Mouse (Mus musculus) gastrocnemius, postnatal 25 days (tissue): ENCODE measurements around the gene Dzank1. TPM values are rescaled to one million over a fixed set of nuclear protein-coding genes. Genes with fewer than 3 reads are reported as not detected.

Experiments used
- DNase-seq: peaks from one replicate; pipeline ENCODE4 v3.0.0; 2022
- total RNA-seq, 2 experiments: library from RNA; stranded (reverse); gene quantifications; 1 replicate in 1 of 2; 2 replicates in 1 of 2; pipeline ENCODE4 v1.2.3; 2021

The Dzank1 gene
- total RNA-seq, 2 experiments from 2014 or later, result 0.13 to 0.49 TPM

DNA sequence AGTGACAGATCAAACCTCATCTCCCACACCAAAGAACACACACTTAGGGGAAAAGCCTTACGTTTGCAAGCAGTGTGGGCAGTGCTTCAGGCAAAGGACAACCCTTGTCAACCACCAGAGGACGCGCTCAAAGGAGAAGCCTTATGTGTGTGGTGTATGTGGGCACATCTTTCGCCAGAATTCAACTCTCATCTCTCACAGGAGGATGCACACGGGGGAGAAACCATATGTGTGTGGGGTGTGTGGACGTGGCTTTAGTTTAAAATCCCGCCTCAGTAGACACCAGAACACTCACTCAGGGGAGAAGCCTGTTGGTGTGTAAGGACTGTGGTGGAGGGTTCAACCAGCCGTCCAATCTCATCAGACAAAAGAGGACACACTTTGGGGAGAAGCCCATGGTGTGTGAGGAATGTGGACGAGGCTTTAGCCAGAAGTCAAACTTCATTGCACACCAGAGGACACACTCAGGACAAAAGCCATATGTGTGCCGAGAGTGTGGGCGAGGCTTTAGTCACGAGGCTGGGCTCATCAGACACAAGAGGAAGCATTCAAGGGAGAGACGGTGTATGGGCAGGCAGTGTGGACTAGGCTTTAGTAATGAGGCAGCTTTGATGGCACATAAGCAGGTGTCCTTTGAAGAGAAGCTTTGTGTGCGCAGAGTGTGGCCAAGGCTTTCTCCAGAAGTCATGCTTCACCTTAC, 61.2 kb downstream of the Dzank1 start:
- DNase-seq, result no peak

DNA sequence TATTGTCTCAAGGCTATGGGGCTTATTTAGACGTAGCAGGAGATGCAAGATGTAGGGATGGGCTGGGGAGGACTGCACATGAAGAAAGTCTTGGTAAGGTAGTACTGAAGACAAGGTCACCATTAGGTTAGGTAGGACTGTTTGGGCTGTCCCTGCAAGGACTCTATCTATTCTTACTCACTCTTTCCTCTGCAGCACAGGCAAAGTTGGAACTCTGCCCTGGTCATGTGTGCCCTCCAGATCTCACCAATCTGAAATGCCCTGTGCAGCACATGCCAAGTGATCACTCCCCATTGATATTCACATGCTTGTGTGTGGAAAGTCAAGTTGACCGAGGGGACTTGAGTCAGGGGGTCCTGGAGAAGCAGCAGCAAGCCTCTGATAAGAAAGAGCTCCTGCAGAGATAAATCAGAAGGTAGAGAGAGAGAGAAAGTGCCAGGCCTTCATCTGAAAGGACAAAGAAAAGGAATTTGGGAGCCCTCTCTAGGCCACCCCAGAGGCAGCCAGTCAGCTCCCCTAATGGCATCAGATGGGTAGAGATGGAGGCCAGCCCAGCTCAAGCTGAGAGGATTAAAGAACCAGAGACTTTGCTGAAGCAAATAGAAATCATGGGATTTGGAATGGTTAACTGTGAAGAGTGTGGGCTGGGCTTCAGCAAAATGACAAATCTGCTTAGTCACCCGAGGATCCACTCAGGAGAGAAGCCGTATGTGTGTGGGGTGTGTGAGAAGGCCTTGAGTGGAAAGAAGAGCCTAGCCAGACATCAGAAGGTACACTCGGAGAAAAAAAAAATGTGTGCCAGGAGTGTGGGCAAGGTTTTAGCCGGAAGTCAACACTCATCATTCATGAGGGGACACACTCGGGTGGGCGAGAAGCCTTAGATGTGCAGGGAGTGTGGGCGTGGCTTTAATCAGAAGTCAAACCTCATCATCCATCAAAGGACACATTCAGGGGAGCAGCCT, 62.1 kb downstream of the Dzank1 start:
- DNase-seq, result no peak

DNA sequence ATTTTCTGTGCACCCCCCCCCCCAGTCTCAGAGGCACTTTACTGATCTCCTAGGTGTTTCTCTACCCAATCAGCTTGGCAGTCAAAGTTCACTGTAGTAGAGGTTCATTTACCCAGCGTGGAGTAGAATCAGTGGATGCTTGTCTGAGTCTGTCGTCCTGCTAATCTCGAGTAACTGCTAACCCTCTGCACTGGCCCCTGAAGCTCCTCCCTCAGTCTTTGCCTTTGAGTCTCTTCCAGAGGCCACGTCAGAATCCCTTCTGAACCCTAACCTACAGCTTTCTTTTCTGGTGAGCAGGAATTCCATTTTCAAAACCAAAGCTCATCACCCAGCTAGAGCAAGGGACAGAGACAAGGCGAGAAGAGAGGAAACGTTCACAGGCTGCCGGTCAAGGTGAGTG, 63.0 kb downstream of the Dzank1 start:
- DNase-seq, result no peak

DNA sequence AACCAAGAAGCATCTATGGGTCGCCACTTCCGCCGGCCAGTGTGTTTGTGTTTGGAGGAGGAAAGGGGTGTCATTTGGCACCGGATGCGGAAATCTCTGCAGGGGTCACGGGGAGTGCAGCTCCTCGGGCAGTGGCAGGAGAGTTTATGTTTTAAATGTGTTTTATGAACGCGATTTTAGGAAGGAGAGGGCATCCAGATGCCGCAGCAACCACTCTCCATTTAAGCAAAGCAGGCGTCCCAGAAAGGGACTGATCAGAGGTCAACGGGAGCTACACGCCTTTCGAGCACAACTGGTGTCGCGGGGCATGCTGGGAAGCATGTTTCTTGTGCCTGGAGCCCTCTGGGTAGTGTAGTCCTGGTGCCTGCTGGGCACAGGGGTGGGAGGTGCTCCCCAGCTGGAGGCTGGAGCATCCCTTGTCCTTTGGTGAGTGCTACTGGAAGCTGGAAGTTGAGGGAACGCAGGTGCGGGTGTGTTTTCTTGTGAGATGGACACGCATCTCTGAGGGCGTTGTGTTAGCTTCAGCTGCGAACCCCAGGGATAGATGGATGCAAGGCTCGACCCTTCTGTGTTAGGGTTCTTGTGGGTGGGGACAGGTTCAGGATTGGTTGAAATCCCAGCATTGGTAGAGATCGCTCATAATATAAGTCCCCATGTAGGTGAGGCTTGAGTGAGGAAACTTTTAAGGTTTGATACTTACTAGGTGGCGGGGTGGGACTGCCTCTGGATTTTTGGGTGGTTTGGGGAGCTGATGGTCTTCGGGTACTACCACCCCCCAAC, 68.0 kb downstream of the Dzank1 start:
- peak; percentile 82 for DNase-seq

DNA sequence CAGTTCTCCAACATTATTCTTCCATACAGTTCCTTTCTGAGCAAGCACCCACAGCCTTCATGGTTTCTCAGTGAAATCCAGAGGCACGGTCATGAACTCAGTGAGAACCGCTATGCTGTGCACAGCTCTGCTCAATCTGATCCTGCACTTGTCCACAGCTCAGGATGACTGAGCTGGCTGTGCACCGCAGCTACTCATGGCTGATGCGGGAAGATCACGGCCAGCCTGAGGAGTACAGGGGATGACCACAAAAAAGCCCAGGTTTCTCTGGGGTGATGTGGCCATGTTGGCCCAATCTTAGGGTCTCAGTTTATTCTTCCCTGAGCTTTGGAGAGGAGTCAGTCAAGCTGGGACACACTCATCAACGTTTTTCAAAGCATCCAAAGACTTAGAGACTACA, 68.9 kb downstream of the Dzank1 start:
- no peak for DNase-seq

DNA sequence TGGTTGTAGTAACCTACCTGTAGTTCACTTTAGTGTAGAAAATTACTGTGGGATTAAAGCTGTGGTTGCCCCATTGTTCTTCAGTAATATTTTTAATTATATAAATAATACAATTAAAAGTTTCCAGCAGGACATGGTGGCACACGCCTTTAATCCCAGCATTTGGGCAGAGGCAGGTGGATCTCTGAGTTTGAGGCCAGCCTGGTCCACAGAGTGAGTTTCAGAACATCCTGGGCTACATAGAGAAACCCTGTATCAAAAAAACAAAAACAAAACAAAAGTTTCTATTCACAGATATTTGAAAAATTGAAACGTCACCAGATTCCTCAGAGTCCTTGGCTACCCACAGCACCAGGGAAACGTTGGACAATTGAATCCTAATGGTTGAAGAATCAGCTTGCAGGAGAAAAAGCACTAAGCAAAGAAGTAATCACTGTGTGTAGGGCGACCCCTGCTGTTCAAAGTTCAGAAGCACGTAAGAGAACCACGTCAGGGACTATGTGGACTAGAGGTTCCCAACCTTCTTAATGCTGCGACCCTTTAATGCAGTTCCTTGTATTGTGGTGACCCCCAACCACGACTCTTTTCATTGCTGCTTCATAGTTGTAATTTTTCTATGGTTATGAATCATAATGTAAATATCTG, 74.7 kb downstream of the Dzank1 start:
- DNase-seq, result peak; percentile 11

DNA sequence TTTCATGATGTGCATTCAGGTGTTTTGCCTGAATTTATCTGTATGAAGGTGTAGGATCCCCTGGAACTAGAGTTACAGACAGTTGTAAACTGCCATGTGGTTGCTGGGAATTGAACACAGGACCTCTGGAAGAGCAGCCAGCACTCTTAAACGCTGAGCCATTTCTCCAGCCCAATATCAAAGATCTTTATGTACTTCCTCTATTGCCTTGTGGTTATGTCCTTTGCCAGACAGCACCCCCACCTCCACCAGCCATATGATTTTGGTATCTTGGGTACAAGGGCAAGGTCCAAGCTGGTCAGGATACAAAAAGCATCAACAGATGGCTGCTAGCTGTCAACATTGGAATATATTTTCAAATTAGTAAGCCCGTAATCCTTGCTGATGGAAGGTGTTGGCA, 76.8 kb downstream of the Dzank1 start:
- no peak for DNase-seq

DNA sequence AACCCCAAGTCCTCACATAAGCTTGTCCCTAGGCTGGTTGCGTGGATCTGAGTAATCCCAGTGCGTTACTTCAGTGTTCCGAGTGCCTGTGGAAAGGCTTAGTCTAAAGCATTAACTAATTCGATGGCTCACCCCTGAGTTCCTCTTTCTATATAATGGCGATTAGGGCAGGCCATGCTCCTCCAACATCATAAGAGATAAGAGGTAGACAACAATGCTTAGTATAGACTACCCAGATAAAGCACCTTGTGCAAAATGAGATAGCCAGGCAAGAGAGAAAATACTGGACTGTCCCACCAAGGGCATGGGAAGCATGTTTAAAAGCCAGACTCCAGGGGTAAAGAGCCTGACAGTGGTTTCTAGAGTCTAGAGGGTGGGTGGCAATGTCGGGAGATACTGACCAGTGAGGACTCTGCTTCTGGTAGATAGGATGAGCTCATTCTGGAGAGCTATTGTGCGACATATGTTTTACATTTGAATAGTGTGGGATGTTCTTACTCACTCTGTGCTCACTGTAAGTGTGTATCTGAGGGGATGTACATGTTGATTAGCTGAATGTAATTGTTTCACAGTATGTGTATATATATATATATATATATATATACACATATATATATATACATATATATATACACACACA, 80.7 kb downstream of the Dzank1 start:
- no peak for DNase-seq

DNA sequence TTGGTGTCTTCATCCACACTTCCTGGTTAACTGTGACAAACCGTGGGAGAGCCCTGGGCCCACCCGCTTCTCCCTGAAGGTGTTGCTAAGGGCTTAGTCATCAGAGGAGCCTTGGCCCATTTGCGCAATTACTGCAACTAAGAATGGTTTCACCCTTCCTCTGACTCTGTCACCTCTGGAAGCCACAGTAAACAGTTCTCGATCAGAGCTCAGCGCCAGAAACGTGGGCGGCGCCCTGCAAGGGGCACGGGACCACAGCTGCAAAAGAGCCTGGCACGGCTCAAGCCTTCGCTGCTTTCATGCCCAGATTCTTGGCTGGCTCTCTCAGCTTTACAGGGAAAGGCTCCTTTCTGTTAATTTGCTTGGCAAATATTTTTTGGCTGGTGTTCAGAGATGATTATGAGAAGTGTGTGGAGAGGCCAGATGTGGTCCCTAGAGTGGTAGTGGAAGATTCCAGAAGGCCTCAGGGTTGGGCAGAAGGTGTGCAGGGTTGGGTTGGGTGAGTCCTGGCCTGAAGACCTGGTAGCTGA, 85.8 kb downstream of the Dzank1 start:
- DNase-seq, result no peak

DNA sequence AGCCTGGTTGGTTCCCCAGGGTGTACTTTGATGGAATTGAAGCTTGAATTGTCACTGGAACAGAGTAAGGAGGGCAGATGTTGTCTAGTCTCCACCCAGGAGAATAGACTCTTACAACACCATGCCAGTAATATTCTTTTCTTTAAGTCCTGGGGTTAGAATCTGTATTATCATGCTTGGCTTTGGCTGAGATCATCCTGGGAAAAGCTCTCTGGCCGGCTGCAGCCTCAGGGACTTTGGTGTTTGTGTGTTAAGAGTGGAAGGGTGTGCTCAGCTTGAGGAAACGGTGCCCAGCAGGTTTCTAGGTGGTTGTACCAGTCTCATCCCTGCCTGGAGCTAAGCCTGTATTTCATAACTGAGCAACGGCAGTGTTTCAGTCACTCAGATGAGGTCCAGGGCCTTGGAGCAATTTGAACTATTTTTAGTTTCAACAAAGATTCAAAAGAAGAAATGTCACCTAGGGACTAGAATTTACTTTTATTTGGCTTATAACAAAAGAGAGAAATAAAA, 88.0 kb downstream of the Dzank1 start:
- DNase-seq, result no peak

DNA sequence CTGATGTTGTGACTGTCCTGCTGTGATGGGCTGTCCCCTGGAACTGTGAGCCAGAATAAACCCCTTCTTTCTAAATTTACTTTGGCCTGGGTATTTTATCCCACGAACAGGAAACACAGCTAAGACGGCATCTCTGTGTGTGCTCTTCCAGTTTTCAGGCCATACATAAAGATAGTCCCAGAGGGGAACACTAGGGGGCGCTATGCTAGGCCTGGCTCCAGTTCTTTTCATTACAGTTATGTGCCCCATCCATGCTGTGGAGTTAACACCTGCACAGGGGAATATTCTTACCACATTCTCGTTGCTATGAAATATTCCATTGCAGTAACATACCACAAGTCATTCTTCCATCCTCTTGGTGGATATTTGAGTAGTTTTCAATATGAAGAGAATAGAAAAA, 88.8 kb downstream of the Dzank1 start:
- DNase-seq, result no peak

DNA sequence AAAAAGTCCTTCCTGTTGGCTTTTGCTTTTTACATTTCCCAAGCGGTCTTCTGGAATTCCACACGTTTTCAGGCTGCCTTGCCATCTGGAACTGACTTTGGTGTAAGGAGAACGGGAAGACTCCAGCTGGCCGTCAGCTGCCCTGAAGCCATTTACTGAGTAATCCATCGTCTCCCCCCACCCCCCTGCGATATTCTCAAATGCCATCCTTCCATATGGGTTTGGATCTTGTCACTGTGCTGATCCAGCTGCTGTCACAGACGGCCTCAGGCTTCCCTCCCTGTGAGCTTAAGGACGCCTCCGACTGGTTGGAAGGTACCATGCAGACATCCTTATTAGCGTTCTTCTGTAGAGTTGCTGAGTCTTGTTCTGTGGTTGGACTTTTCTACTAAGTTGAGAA, 91.5 kb downstream of the Dzank1 start:
- no peak for DNase-seq

DNA sequence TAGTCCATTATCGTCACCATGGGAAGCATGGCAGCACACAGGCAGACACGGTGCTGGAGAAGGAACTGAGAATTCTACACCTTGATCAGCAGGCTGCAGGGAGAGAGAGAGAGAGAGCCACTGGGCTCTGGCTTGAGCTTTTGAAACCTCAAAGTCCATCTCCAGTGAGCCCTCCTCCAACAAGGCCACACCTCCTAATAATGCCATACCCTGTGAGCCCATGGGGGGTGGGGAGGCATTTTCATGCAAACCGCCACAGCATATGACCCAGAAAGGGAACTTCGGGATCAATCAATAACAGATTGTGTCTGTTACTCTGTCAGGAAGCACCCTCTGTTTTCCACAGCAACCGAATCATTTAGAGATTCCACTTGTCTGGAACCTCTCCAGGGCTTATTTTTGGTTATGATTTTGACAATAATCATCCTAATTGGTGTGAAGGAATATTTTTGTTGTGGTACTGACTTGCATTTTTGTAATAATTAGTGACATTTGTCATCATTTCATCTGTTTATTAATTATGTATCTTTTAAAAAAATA, 95.9 kb downstream of the Dzank1 start:
- no peak for DNase-seq

DNA sequence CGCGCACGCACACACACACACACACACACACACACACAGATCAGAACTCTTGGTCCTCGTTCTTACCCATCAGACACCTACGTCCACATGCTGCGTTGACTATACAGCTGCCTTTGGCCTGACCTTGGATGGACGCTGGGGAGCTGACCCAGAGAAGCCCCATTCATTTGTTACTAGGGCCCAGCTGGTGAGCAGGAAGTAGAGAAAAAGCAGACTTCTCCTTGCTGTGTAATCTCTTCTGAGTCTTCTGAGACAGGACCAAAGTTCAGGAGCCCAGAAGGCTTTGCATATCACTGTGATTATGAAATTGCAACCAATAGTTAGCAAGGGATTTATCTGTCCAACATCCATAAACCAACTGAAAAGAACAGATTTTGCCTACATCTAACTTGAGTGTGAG, 98.0 kb downstream of the Dzank1 start:
- DNase-seq, result no peak

DNA sequence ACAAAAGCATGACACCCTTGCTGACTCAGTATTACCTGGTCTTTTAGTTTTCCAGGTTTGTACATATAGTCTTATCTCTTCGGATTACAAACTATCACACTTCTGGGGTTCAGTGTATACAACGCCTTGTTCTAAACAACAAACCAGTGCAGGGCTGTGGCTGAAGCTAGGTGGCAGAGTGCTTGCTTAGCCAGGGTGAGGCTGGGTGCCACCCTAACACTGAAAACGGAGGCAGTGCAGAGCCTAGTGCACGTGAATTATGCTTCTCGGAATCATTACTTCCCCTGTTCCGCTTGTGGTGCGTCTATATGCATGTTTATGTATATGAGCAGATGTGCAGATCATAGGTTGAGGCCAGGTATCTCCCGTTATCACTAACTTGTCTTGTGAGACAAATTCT, 98.6 kb downstream of the Dzank1 start:
- DNase-seq, result no peak

DNA sequence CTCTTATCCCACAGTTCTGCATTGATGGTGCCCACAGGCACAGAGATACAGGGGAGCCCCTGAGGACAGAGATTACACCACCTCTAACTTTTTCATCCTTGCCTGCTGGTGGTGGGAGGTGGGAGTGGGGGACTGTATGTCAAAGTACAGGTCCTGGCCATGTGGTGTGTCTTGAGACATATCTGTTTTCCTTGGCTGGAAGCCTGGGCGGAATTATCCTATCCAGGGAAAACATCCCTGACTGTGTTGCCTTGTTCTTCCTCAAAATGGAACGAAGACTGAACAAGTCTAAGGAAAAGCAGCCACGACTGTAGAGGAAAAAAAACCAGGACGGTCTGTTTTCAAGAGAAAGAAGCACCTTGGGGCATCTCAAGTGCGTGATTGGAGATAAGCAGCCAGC, 99.4 kb downstream of the Dzank1 start:
- DNase-seq, result no peak

DNA sequence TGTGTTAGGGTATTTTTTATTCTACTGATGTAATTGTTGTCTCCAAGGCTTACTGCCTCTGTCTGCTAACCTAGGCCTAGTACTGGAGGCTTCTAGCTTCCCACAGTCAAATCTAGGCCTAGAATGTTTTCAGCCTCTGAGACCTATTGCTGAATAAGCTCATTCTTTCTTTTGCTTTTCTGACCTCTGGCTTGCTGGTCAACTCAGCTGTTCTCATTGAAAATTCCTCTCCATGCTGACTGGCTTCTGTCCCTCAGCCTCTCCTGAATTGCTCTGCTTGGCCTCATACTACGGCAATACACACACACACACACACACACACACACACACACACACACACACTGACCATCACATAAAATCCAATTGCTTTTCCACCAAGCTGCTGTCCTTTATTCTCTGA, 101.5 kb downstream of the Dzank1 start:
- DNase-seq, result no peak

DNA sequence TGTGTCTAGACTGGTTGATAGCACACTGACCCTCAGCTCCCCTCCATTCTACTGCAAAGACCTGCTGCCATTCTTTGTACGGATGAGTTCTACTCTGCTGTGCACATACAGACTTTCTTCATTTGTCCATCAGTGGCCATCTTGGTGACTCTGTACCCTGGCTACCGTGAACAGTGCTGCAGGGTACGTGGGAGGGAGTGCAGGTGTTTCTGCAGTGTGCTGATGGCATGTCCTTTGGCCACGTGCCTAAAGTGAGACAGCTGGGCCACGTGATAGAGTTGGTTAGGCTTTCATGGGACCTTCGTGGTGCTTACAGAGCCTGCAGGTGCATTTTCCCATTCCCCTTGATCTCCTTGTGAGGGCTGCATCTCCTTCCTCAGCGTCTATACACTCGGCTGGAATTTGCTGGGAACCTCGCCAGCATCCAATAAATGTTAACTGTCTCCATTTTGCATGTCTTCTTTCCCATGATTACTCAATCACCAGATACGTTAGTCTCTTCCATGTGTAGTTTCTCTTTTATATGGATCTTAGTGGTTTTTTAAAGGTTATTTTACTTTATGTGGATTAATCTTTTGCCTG, 105.0 kb downstream of the Dzank1 start:
- no peak for DNase-seq
